Mouse (Mus musculus) frontal cortex, postnatal 14 days (tissue): ENCODE results near the gene Polr2m.

Experiments
- DNase-seq, 2 experiments: peaks; one replicate each; pipeline ENCODE4 v3.0.0; 2022; ENCODE audit warnings: low spot score in 2 of 2

Gene Polr2m

GRCm38 (mm10) chr9:71467434-71467833 lies 18.3 kb downstream of the Polr2m start:
- no peak for DNase-seq

GRCm38 (mm10) chr9:71466111-71466510 lies 19.6 kb downstream of the Polr2m start:
- peak in 1 of 2 experiments; percentile 24 for DNase-seq

- DNase-seq: no peak
Measured at GRCm38 (mm10) chr9:71463072-71463667, 22.6 kb downstream of the Polr2m start.

- DNase-seq: no peak
Measured at GRCm38 (mm10) chr9:71456738-71457137, 29.0 kb downstream of the Polr2m start.

GRCm38 (mm10) chr9:71453917-71454316 lies 31.8 kb downstream of the Polr2m start:
- no peak for DNase-seq

GRCm38 (mm10) chr9:71453352-71453751 lies 32.4 kb downstream of the Polr2m start:
- DNase-seq: no peak

- no peak for DNase-seq
Measured at GRCm38 (mm10) chr9:71450626-71451025, 35.1 kb downstream of the Polr2m start.

GRCm38 (mm10) chr9:71447573-71447972 lies 38.2 kb downstream of the Polr2m start:
- DNase-seq: peak; percentile 43 to 72

- no peak for DNase-seq
Measured at GRCm38 (mm10) chr9:71445308-71445707, 40.4 kb downstream of the Polr2m start.

- no peak for DNase-seq
Measured at GRCm38 (mm10) chr9:71438146-71438545, 47.6 kb downstream of the Polr2m start.
